Mouse (Mus musculus) embryonic facial prominence, embryonic 11.5 days (tissue): ENCODE results near the gene Brwd1. TPM values are rescaled to one million over a fixed set of nuclear protein-coding genes. Genes with fewer than 3 reads are reported as not detected.

Experiments
- ATAC-seq: fragments of 200-750 bp; cut with Nextera tagmentation; replicated peaks from 2 replicates; pipeline ENCODE4 v1.8.0; 2017; ENCODE audit warnings: low read depth; ENCODE audit not compliant: insufficient number of reproducible peaks, low FRiP score, low TSS enrichment
- DNase-seq: peaks from one replicate; pipeline ENCODE4 v3.0.0-alpha.2; 2015; ENCODE audit warnings: low spot score
- H3K27ac ChIP-seq: fragments of 300-500 bp; sonication (generic); replicated peaks from 2 replicates; pipeline ENCODE4 v1.5.1; 2014; ENCODE audit warnings: mild to moderate bottlenecking, low read depth, low read length, control low read depth
- H3K27me3 ChIP-seq: fragments of 300-500 bp; sonication (generic); 2 replicates; pipeline ENCODE4 v1.6.1; 2014; ENCODE audit warnings: mild to moderate bottlenecking, low read length, moderate library complexity, mixed read lengths; ENCODE audit not compliant: control insufficient read depth, insufficient read depth
- H3K36me3 ChIP-seq: fragments of 300-500 bp; sonication (generic); replicated peaks from 2 replicates; pipeline ENCODE4 v1.6.1; 2014; ENCODE audit warnings: low read depth, mild to moderate bottlenecking, low read length, moderate library complexity, mixed read lengths; ENCODE audit not compliant: control insufficient read depth, insufficient read depth
- H3K4me1 ChIP-seq: fragments of 300-500 bp; sonication (generic); 2 replicates; pipeline ENCODE4 v1.6.1; 2014; ENCODE audit warnings: low read length, mixed read lengths; ENCODE audit not compliant: control insufficient read depth, insufficient read depth
- H3K4me2 ChIP-seq: fragments of 300-500 bp; sonication (generic); 2 replicates; pipeline ENCODE4 v1.6.1; 2014; ENCODE audit warnings: low read depth, mild to moderate bottlenecking, control low read depth, low read length, moderate library complexity
- H3K4me3 ChIP-seq: fragments of 300-500 bp; sonication (generic); 2 replicates; pipeline ENCODE4 v1.5.1; 2014; ENCODE audit warnings: low read depth, low read length, control low read depth
- H3K9ac ChIP-seq: fragments of 300-500 bp; sonication (generic); replicated peaks from 2 replicates; pipeline ENCODE4 v1.6.1; 2014; ENCODE audit warnings: mild to moderate bottlenecking, control low read depth, low read length
- H3K9me3 ChIP-seq: fragments of 300-500 bp; sonication (generic); replicated peaks from 2 replicates; pipeline ENCODE4 v1.6.1; 2016; ENCODE audit warnings: mild to moderate bottlenecking, low read length, inconsistent platforms, mixed read lengths; ENCODE audit not compliant: control insufficient read depth
- WGBS: fragments of 180-500 bp; shearing (Covaris S2); extraction: QIAGEN DNeasy Blood & Tissue Kit; methylation state at CpG from one replicate; pipeline ENCODE4 v1.1.7; 2014; 5-methylcytosine and 5-hydroxymethylcytosine counted together
- polyA plus RNA-seq: library from polyadenylated mRNA; unstranded; fragments of >200 nt; fragmentation: Nextera tagmentation; extraction: Ambion mirVana; gene quantifications from 2 replicates; pipeline ENCODE4 v1.2.1, GENCODE M21; 2014

The Brwd1 gene
- polyA plus RNA-seq, 1 experiment from 2014 or later = 164 TPM

GRCm38 (mm10) chr16:96066174-96066573 is 16.2 kb downstream of the Brwd1 start:
- 93% methylated on average over 12 of the region's 12 CpGs for WGBS
- H3K27me3 ChIP-seq = no peaks in the 10 kb centered on the region
- H3K36me3 ChIP-seq = peaks cover 17% of the 10 kb centered on the region
- H3K4me1 ChIP-seq = no peaks in the 10 kb centered on the region
- no peak overlapping the region for H3K4me2 ChIP-seq
- ATAC-seq (no peak), DNase-seq (no peak)
- H3K4me3 ChIP-seq = no peak overlapping the region
- no peaks in the 10 kb centered on the region for H3K9me3 ChIP-seq
- H3K9ac ChIP-seq = no peak overlapping the region
- H3K27ac ChIP-seq = no peak overlapping the region

- Histone ChIP-seq H3K27me3 (no peaks in the 10 kb centered on the region), H3K27ac (no peak overlapping the region), H3K4me1 (no peaks in the 10 kb centered on the region), H3K4me3 (no peak overlapping the region), H3K9me3 (no peaks in the 10 kb centered on the region), H3K4me2 (no peak overlapping the region), H3K36me3 (peaks cover 17% of the 10 kb centered on the region), H3K9ac (no peak overlapping the region)
- DNase-seq = no peak
- no peak for ATAC-seq
- 96% methylated on average over 6 of the region's 6 CpGs for WGBS
These were observed 17.7 kb downstream of the Brwd1 start for GRCm38 (mm10) chr16:96064649-96065048.

GRCm38 (mm10) chr16:96044096-96044495 is 38.2 kb downstream of the Brwd1 start:
- DNase-seq (peak; percentile 52), ATAC-seq (no peak)
- Histone ChIP-seq H3K4me3 (no peak overlapping the region), H3K4me1 (no peaks in the 10 kb centered on the region), H3K36me3 (peaks cover 27% of the 10 kb centered on the region), H3K4me2 (no peak overlapping the region), H3K27me3 (no peaks in the 10 kb centered on the region), H3K27ac (no peak overlapping the region), H3K9me3 (no peaks in the 10 kb centered on the region), H3K9ac (no peak overlapping the region)
- WGBS = 67% methylated on average over 5 of the region's 5 CpGs

- Histone ChIP-seq H3K4me2 (no peak overlapping the region), H3K27ac (no peak overlapping the region), H3K27me3 (no peaks in the 10 kb centered on the region), H3K9me3 (no peaks in the 10 kb centered on the region), H3K4me1 (no peaks in the 10 kb centered on the region), H3K4me3 (no peak overlapping the region), H3K36me3 (peaks cover 33% of the 10 kb centered on the region), H3K9ac (no peak overlapping the region)
- 92% methylated on average over 4 of the region's 4 CpGs for WGBS
- ATAC-seq (no peak), DNase-seq (no peak)
These were observed 41.6 kb downstream of the Brwd1 start for GRCm38 (mm10) chr16:96040691-96041090.

GRCm38 (mm10) chr16:96039538-96039937 is 42.8 kb downstream of the Brwd1 start:
- ATAC-seq = no peak
- Histone ChIP-seq H3K27me3 (no peaks in the 10 kb centered on the region), H3K36me3 (peaks cover 33% of the 10 kb centered on the region), H3K4me3 (no peak overlapping the region), H3K4me2 (no peak overlapping the region), H3K27ac (no peak overlapping the region), H3K4me1 (no peaks in the 10 kb centered on the region), H3K9me3 (no peaks in the 10 kb centered on the region), H3K9ac (no peak overlapping the region)
- 73% methylated on average over 6 of the region's 6 CpGs for WGBS
- DNase-seq = no peak

- H3K9ac ChIP-seq = no peak overlapping the region
- ATAC-seq (no peak), DNase-seq (no peak)
- no peak overlapping the region for H3K27ac ChIP-seq
- no peaks in the 10 kb centered on the region for H3K27me3 ChIP-seq
- H3K4me2 ChIP-seq = no peak overlapping the region
- 76% methylated on average over 6 of the region's 6 CpGs for WGBS
- H3K4me3 ChIP-seq = no peak overlapping the region
- no peaks in the 10 kb centered on the region for H3K9me3 ChIP-seq
- no peaks in the 10 kb centered on the region for H3K4me1 ChIP-seq
- H3K36me3 ChIP-seq = peaks cover 26% of the 10 kb centered on the region
These were observed 47.9 kb downstream of the Brwd1 start for GRCm38 (mm10) chr16:96034473-96034872.

- Histone ChIP-seq H3K9ac (no peak overlapping the region), H3K9me3 (no peaks in the 10 kb centered on the region), H3K4me2 (no peak overlapping the region), H3K27me3 (no peaks in the 10 kb centered on the region), H3K4me3 (no peak overlapping the region), H3K27ac (no peak overlapping the region), H3K36me3 (peaks cover 25% of the 10 kb centered on the region), H3K4me1 (no peaks in the 10 kb centered on the region)
- WGBS = 94% methylated on average over 13 of the region's 13 CpGs
- ATAC-seq = no peak
- no peak for DNase-seq
These were observed 49.8 kb downstream of the Brwd1 start for GRCm38 (mm10) chr16:96032368-96033043.

- Histone ChIP-seq H3K27ac (no peak overlapping the region), H3K4me2 (no peak overlapping the region), H3K4me3 (no peak overlapping the region), H3K9me3 (no peaks in the 10 kb centered on the region), H3K4me1 (no peaks in the 10 kb centered on the region), H3K27me3 (no peaks in the 10 kb centered on the region), H3K36me3 (peaks cover 21% of the 10 kb centered on the region), H3K9ac (no peak overlapping the region)
- DNase-seq (no peak), ATAC-seq (no peak)
- WGBS = 82% methylated on average over 2 of the region's 2 CpGs
These were observed 51.7 kb downstream of the Brwd1 start for GRCm38 (mm10) chr16:96030476-96031102.
